Mouse (Mus musculus): ENCODE measurements around the gene Myl7. TPM values are rescaled to one million over a fixed set of nuclear protein-coding genes. Genes with fewer than 3 reads are reported as not detected.
A peak's percentile ranks its signal among the peaks of the same experiment; 100 is the strongest.
"Not testable (repeated sequence)": the region's sequence is repeated elsewhere in the genome, so short reads cannot be mapped to it uniquely, and the experiment has no call there.

Gene Myl7
- polyA plus RNA-seq, 1 experiment from 2014 or later: 673 TPM

GRCm38 (mm10) chr11:5899286-5899685 lies 704 bp upstream of the Myl7 start:
- WGBS: 96% methylated on average over 10 of the region's 10 CpGs
- H3K9me3 ChIP-seq (ENCODE audit: control insufficient read depth, low read length): no peaks in the 10 kb centered on the region
- no peak overlapping the region for H3K4me3 ChIP-seq (ENCODE audit: low read length)
- H3K4me1 ChIP-seq (replicated peaks; ENCODE audit: control insufficient read depth, insufficient read depth, low read length): peaks cover 17% of the 10 kb centered on the region
- no peaks in the 10 kb centered on the region for H3K36me3 ChIP-seq (ENCODE audit: control insufficient read depth, insufficient read depth, low read length)
- H3K27me3 ChIP-seq (ENCODE audit: control insufficient read depth, insufficient read depth, low read depth, low read length): peaks cover 2% of the 10 kb centered on the region
- no peak overlapping the region for H3K27ac ChIP-seq (ENCODE audit: low read length)
- no peak overlapping the region for H3K4me2 ChIP-seq (ENCODE audit: low read depth, low read length)
- H3K9ac ChIP-seq (ENCODE audit: low read length): no peak overlapping the region
- no peak for ATAC-seq (ENCODE audit: low read depth)

- Histone ChIP-seq H3K4me1 (replicated peaks; ENCODE audit: control insufficient read depth, insufficient read depth, low read length) (peaks cover 17% of the 10 kb centered on the region), H3K27me3 (ENCODE audit: control insufficient read depth, insufficient read depth, low read depth, low read length) (peaks cover 2% of the 10 kb centered on the region), H3K4me3 (ENCODE audit: low read length) (no peak overlapping the region; the same call in 1 of the 2 replicates), H3K9me3 (ENCODE audit: control insufficient read depth, low read length) (no peaks in the 10 kb centered on the region), H3K4me2 (ENCODE audit: low read depth, low read length) (peak overlapping the region; percentile 34), H3K9ac (ENCODE audit: low read length) (no peak overlapping the region; the same call in 1 of the 2 replicates), H3K27ac (ENCODE audit: low read length) (no peak overlapping the region), H3K36me3 (ENCODE audit: control insufficient read depth, insufficient read depth, low read length) (no peaks in the 10 kb centered on the region)
- peak; percentile 27; the same call in 1 of the 2 replicates for ATAC-seq (ENCODE audit: low read depth)
- 19% methylated on average over 10 of the region's 10 CpGs for WGBS
These were observed 743 bp downstream of the Myl7 start for GRCm38 (mm10) chr11:5897839-5898238.

- peak overlapping the region; percentile 34; the same call in 1 of the 2 replicates for H3K4me2 ChIP-seq (ENCODE audit: low read depth, low read length)
- no peak overlapping the region for H3K27ac ChIP-seq (ENCODE audit: low read length)
- H3K9ac ChIP-seq (ENCODE audit: low read length): no peak overlapping the region
- no peak for ATAC-seq (ENCODE audit: low read depth)
- no peaks in the 10 kb centered on the region for H3K9me3 ChIP-seq (ENCODE audit: control insufficient read depth, low read length)
- H3K36me3 ChIP-seq (ENCODE audit: control insufficient read depth, insufficient read depth, low read length): no peaks in the 10 kb centered on the region
- H3K4me1 ChIP-seq (replicated peaks; ENCODE audit: control insufficient read depth, insufficient read depth, low read length): peaks cover 16% of the 10 kb centered on the region
- peaks cover 2% of the 10 kb centered on the region; the same call in 1 of the 2 replicates for H3K27me3 ChIP-seq (ENCODE audit: control insufficient read depth, insufficient read depth, low read depth, low read length)
- no peak overlapping the region for H3K4me3 ChIP-seq (ENCODE audit: low read length)
- 14% methylated on average over 13 of the region's 16 CpGs for WGBS
These were observed 1.4 kb downstream of the Myl7 start for GRCm38 (mm10) chr11:5897230-5897629.

GRCm38 (mm10) chr11:5893807-5894206 lies 4.8 kb downstream of the Myl7 start:
- ATAC-seq (ENCODE audit: low read depth): no peak
- H3K36me3 ChIP-seq (ENCODE audit: control insufficient read depth, insufficient read depth, low read length): no peaks in the 10 kb centered on the region
- H3K9me3 ChIP-seq (ENCODE audit: control insufficient read depth, low read length): no peaks in the 10 kb centered on the region
- H3K27me3 ChIP-seq (ENCODE audit: control insufficient read depth, insufficient read depth, low read depth, low read length): no peaks in the 10 kb centered on the region
- H3K4me2 ChIP-seq (ENCODE audit: low read depth, low read length): no peak overlapping the region
- H3K27ac ChIP-seq (ENCODE audit: low read length): no peak overlapping the region
- H3K4me3 ChIP-seq (ENCODE audit: low read length): no peak overlapping the region
- H3K9ac ChIP-seq (ENCODE audit: low read length): no peak overlapping the region
- 69% methylated on average over 6 of the region's 6 CpGs for WGBS
- H3K4me1 ChIP-seq (replicated peaks; ENCODE audit: control insufficient read depth, insufficient read depth, low read length): peaks cover 9% of the 10 kb centered on the region; the same call in 1 of the 2 replicates

GRCm38 (mm10) chr11:5892810-5893368 lies 5.7 kb downstream of the Myl7 start:
- Histone ChIP-seq H3K4me1 (replicated peaks; ENCODE audit: control insufficient read depth, insufficient read depth, low read length) (peaks cover 4% of the 10 kb centered on the region; the same call in 1 of the 2 replicates), H3K9me3 (ENCODE audit: control insufficient read depth, low read length) (no peaks in the 10 kb centered on the region), H3K9ac (ENCODE audit: low read length) (no peak overlapping the region), H3K36me3 (ENCODE audit: control insufficient read depth, insufficient read depth, low read length) (no peaks in the 10 kb centered on the region), H3K27me3 (ENCODE audit: control insufficient read depth, insufficient read depth, low read depth, low read length) (no peaks in the 10 kb centered on the region), H3K4me2 (ENCODE audit: low read depth, low read length) (no peak overlapping the region), H3K4me3 (ENCODE audit: low read length) (no peak overlapping the region), H3K27ac (ENCODE audit: low read length) (no peak overlapping the region)
- ATAC-seq (ENCODE audit: low read depth): no peak
- WGBS: 34% methylated on average over 4 of the region's 4 CpGs

- WGBS: 18% methylated on average over 8 of the region's 8 CpGs
- Histone ChIP-seq H3K36me3 (ENCODE audit: control insufficient read depth, insufficient read depth, low read length) (no peaks in the 10 kb centered on the region), H3K4me2 (ENCODE audit: low read depth, low read length) (no peak overlapping the region), H3K9ac (ENCODE audit: low read length) (no peak overlapping the region), H3K9me3 (ENCODE audit: control insufficient read depth, low read length) (no peaks in the 10 kb centered on the region), H3K27me3 (ENCODE audit: control insufficient read depth, insufficient read depth, low read depth, low read length) (no peaks in the 10 kb centered on the region), H3K4me3 (ENCODE audit: low read length) (no peak overlapping the region), H3K4me1 (replicated peaks; ENCODE audit: control insufficient read depth, insufficient read depth, low read length) (no peaks in the 10 kb centered on the region), H3K27ac (ENCODE audit: low read length) (no peak overlapping the region)
- ATAC-seq (ENCODE audit: low read depth): peak; percentile 52
These were observed 6.4 kb downstream of the Myl7 start for GRCm38 (mm10) chr11:5892151-5892591.

GRCm38 (mm10) chr11:5888563-5888962 lies 10.0 kb downstream of the Myl7 start:
- not testable (repeated sequence) for ATAC-seq (ENCODE audit: low read depth); H3K9ac ChIP-seq (ENCODE audit: low read length); H3K4me1 ChIP-seq (replicated peaks; ENCODE audit: control insufficient read depth, insufficient read depth, low read length); H3K4me3 ChIP-seq (ENCODE audit: low read length); H3K9me3 ChIP-seq (ENCODE audit: control insufficient read depth, low read length); H3K27ac ChIP-seq (ENCODE audit: low read length); H3K4me2 ChIP-seq (ENCODE audit: low read depth, low read length); H3K27me3 ChIP-seq (ENCODE audit: control insufficient read depth, insufficient read depth, low read depth, low read length); H3K36me3 ChIP-seq (ENCODE audit: control insufficient read depth, insufficient read depth, low read length)
- whole genome bisulfite sequencing: 41% methylated on average over 5 of the region's 5 CpGs

GRCm38 (mm10) chr11:5887250-5887649 lies 11.3 kb downstream of the Myl7 start:
- no peak overlapping the region for H3K4me3 ChIP-seq (ENCODE audit: low read length)
- no peak overlapping the region for H3K4me2 ChIP-seq (ENCODE audit: low read depth, low read length)
- H3K36me3 ChIP-seq (ENCODE audit: control insufficient read depth, insufficient read depth, low read length): no peaks in the 10 kb centered on the region
- 39% methylated on average over 5 of the region's 5 CpGs for WGBS
- H3K4me1 ChIP-seq (replicated peaks; ENCODE audit: control insufficient read depth, insufficient read depth, low read length): no peaks in the 10 kb centered on the region
- H3K27me3 ChIP-seq (ENCODE audit: control insufficient read depth, insufficient read depth, low read depth, low read length): no peaks in the 10 kb centered on the region
- ATAC-seq (ENCODE audit: low read depth): no peak
- no peak overlapping the region for H3K9ac ChIP-seq (ENCODE audit: low read length)
- no peak overlapping the region for H3K27ac ChIP-seq (ENCODE audit: low read length)
- H3K9me3 ChIP-seq (ENCODE audit: control insufficient read depth, low read length): no peaks in the 10 kb centered on the region

- Histone ChIP-seq H3K9me3 (ENCODE audit: control insufficient read depth, low read length) (no peaks in the 10 kb centered on the region), H3K9ac (ENCODE audit: low read length) (no peak overlapping the region), H3K4me2 (ENCODE audit: low read depth, low read length) (no peak overlapping the region), H3K4me1 (replicated peaks; ENCODE audit: control insufficient read depth, insufficient read depth, low read length) (no peaks in the 10 kb centered on the region), H3K36me3 (ENCODE audit: control insufficient read depth, insufficient read depth, low read length) (no peaks in the 10 kb centered on the region), H3K27ac (ENCODE audit: low read length) (no peak overlapping the region), H3K4me3 (ENCODE audit: low read length) (no peak overlapping the region), H3K27me3 (ENCODE audit: control insufficient read depth, insufficient read depth, low read depth, low read length) (no peaks in the 10 kb centered on the region)
- ATAC-seq (ENCODE audit: low read depth): peak; percentile 46; the same call in 1 of the 2 replicates
- WGBS: 18% methylated on average over 9 of the region's 9 CpGs
These were observed 12.4 kb downstream of the Myl7 start for GRCm38 (mm10) chr11:5886187-5886586.
